Mouse (Mus musculus): Measurements from ENCODE around the gene Spaca4.

- TF ChIP-seq GATA1 (IDR thresholded peaks at IDR 0.05; ENCODE audit: low read length) = no peak
- no peak for TF ChIP-seq TAL1 (IDR thresholded peaks at IDR 0.05; ENCODE audit: low read length)
Observed at GRCm38 (mm10) chr7:45689099-45689498, 36.5 kb downstream of the Spaca4 start.
